Mouse (Mus musculus): ENCODE data around the gene Fam228a.
"Not testable (repeated sequence)": the region's sequence is repeated elsewhere in the genome, so short reads cannot be mapped to it uniquely, and the experiment has no call there.

The Fam228a gene

DNA sequence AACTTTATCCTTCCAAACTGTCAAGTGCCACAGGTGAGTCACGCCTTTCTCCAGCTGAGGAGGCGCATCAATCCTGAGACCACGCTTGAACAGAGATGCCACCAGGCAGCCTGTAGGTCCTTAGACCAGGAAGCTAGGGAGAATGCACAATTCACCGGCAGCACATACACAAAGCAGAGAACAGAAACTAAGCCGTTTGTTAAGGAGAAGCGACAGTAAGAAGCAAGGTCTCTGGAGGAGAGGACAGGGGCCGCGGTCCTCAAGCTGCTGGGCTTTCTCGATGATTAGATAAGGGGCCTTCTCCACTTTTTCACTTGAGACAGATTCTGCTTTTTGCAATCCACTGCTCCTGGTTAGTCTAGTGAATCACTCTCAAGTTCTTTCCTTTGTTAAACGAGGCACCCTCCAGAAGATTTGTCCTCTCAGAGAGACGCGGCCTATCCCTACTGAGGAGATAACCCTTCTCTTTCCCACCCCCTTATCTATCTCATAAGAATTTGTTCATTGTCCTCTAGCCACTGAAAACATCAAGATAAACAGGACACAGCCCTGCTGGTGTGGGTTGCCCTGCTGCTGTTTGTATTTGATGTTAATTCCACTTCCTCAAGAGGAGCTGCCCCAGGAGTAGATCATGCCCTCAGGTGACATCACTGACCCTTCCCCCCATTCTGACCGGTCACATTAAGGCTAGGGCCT is 19.0 kb downstream of the Fam228a start:
- no peak for DNase-seq (ENCODE audit: low read depth)

GRCm38 (mm10) chr12:4717417-4717816 is 20.8 kb downstream of the Fam228a start:
- DNase-seq (ENCODE audit: low read depth), result no peak

GRCm38 (mm10) chr12:4715606-4716005 is 22.6 kb downstream of the Fam228a start:
- no peak for DNase-seq (ENCODE audit: low read depth)

- DNase-seq (ENCODE audit: low read depth), result no peak
Observed at GRCm38 (mm10) chr12:4713361-4713760, 24.9 kb downstream of the Fam228a start.

GRCm38 (mm10) chr12:4709926-4710325 is 28.3 kb downstream of the Fam228a start:
- DNase-seq (ENCODE audit: low read depth), result no peak

DNA sequence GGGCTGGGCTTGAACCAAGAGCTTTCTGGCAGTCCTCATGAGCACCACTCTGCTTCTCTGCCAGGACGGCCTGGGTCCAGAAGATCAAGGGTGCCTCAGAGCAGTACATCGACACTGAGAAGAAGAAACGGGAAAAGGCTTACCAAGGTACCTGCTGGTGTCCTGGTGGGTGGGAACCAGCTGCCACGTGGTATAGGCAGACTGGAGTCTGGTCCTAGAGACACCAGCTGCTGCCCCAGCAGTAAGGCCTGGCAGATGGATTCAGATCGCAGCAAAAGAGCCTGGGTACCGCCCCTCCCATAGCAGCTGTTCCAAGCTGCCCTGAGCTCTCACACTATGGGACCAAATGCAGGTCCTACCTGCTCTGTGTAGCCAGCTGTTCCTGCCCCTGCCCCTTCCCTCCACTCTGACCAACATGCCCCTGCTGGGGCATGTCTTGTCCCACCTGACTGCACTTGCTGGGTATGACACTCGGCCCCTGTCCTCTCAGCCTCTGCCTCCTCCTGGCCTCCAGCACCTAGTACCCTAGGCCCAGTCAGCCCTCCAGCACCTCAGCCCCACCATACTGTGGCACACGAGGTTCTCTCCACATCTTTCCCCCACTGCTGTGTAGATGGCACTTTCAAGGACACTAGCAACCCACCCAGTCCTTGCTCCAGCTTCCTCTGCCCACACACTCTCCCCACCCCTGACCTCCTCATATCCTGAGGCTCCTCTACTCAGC is 29.2 kb downstream of the Fam228a start:
- no peak for DNase-seq (ENCODE audit: low read depth)

DNA sequence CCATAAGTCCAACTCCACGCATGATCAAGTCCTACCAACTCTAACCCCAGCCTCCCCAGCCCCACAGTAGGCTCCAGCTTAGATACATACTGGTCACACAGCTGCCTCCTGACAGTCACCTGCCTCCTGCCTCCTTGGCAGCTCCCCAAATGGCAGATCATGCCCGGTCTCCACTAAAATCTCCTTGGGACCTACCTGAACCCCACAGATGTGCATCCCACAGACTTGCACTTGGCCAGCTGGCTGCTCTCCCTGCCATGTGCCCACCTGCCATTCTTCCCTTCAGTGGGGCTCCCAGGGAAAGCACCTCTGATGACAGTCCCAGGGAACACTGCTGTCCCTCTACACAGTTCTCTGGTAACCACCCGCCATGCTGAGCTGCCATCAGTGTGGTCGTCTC is 29.9 kb downstream of the Fam228a start:
- no peak for DNase-seq (ENCODE audit: low read depth)

DNA sequence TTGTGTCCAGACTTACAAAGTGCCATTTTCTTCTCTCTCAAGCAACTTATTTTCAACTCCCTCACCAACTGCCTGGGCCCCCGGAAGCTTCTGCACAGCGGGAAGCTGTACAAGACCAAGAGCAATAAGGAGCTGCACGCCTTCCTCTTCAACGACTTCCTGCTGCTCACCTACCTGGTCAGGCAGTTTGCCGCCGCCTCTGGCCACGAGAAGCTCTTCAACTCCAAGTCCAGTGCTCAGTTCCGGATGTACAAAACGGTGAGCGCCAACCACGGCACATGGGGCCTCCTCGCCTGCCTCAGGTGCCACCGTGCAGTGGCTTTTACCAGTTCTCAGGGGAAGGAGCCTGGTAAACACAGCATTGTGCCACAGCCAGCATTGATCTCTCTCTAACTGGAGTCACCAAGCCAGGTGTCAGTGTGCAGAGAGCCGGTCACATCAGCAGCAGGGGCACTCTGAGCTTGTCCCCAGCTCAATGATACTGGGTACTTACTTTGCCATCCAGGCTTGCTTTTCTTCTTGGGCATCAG is 30.7 kb downstream of the Fam228a start:
- DNase-seq (ENCODE audit: low read depth), result no peak

GRCm38 (mm10) chr12:4706901-4707300 is 31.3 kb downstream of the Fam228a start:
- DNase-seq (ENCODE audit: low read depth), result no peak

DNA sequence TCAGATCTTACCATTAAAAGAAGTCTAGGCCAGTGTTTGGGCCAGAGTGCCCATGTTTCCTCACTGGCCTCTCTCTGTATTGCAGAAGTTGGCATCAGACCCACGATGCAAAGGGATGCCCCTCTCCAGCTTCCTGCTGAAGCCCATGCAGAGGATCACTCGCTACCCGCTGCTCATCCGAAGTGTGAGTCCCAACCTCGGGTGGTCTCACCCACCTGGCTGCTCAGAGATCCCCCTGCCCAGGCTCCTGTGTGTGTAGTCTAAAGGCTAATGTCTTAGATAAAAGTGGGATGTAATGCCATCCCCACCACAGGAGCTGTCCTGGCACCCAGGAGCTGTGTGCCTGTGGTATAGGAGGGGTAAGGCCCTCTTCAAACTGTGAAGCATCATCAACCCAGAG is 32.1 kb downstream of the Fam228a start:
- no peak for DNase-seq (ENCODE audit: low read depth)

DNA sequence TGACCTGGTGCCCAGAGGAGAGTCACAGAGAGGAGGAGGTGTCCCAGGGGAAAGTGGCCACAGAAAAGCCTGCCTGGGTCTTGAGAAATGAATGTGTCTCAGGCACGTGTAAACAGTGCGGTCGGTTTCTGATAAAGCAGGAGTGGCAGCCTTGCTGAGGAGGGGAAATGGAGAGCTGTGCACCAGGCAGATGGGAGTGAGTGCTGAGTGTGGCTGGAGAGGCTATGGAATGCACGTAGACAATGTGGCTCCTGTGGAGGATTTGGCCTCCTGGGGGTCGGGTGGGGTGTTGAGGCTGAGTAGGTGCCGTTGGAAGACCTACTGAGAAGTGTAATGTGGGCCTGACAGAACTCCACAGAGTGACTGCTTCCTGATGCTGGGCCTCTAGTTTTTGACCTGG is 32.6 kb downstream of the Fam228a start:
- DNase-seq (ENCODE audit: low read depth), result not testable (repeated sequence)

DNA sequence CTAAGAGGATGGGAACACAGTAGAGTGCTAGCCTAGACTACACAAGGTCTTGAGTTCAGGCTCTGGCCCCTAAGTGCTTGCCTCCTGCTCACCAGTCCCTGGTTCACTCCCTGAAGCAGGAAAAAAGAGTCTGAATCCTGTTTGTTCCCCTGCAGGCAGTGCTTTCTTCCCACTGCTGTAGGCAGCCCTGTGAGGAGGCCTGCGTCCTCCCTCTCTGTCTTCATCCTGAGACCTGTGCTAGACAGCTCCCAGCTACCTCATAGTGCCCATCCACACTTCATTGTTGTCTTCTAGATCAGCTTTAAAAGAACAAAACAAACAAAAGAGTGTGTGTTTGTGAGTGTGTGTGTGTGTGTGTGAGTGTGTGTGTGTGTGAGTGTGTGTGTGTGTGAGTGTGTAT is 43.7 kb downstream of the Fam228a start:
- no peak for DNase-seq (ENCODE audit: low read depth)

DNA sequence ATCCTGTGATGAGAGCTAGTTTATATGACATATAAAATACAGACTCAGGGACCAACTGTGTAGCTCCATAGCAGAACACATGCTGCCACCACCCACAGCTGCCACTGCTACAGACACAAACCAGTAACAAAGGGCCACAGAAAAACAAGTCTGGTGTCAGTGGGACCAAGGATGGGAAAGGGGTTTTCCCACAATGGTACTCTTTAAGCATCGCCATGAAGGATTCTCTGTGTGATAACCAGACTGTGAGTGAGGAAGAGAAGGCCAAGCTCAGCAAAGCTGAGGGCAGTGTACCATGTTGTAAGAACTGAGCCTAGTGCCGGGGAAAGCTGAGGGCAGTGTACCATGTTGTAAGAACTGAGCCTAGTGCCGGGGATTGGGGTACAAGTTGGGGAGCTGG is 47.0 kb downstream of the Fam228a start:
- no peak for DNase-seq (ENCODE audit: low read depth)

- no peak for DNase-seq (ENCODE audit: low read depth)
Observed at GRCm38 (mm10) chr12:4689341-4689740, 48.9 kb downstream of the Fam228a start.

- no peak for DNase-seq (ENCODE audit: low read depth)
Observed at GRCm38 (mm10) chr12:4688386-4688785, 49.8 kb downstream of the Fam228a start.

- DNase-seq (ENCODE audit: low read depth), result no peak
Observed at GRCm38 (mm10) chr12:4685441-4685840, 52.8 kb downstream of the Fam228a start.

DNA sequence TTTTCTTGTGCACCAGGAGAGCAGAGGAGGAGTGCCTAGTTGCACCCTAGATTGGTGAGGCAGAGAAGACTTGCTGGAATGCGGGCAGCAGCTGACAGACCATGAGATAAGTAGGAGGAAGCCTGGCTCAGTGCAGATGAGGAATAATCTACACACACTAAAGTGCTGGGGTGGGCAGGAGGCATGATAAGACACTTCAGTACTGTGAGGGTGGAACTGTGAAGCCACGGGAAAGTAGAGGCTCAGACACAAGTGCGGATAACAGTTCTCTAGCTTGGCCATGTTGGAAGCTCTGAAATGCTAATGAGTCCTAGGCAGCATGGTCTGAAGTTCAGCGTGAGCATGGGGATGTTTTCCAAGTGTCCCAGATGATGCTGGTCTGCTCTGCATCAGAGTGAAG is 58.3 kb downstream of the Fam228a start:
- no peak for DNase-seq (ENCODE audit: low read depth)

DNA sequence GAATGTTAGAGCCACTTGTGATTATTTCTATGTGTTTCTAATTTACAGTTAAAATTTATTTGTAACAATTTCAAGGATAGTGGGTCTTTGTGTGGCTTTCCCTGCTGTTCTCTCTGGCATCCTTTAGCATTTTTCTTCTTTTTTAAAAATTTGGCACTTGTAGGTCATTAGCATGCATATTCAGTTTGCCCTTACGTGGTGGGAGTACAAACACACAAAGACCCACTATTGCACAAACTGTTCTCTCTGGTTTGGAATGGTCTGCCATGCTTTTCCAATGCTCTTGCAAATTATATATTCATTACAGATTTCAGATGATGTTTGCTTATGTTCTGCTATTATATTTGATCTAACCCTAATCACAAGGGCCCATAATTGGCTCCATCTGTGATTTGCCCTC is 61.9 kb downstream of the Fam228a start:
- no peak for DNase-seq (ENCODE audit: low read depth)

DNA sequence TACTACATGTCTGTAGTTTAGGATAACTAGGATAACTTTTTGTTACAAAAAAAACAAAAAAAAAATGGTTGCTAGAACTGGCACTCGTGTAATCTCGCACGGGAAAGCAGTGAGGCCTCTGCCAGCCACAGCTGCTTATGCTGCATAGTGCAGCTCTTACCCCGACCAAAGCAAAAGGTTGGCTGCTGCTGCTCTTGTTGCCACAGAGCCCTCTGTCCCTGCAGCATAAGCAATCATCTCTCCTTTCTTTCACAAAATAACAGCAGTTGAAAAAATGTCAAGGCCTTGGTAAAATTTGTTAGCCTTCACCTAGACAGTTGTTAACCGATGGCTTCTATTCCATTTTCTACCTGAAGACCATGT is 72.6 kb downstream of the Fam228a start:
- DNase-seq (ENCODE audit: low read depth), result no peak

- DNase-seq (ENCODE audit: low read depth), result no peak
Observed at GRCm38 (mm10) chr12:4664929-4665674, 73.1 kb downstream of the Fam228a start.

All from fibroblast of lung, adult 2 months (primary cell).